Mouse (Mus musculus) myocyte (in vitro differentiated cells): Measurements from ENCODE around the gene Lrrk1. TPM values are rescaled to one million over a fixed set of nuclear protein-coding genes. Genes with fewer than 3 reads are reported as not detected.
A peak's percentile ranks its signal among the peaks of the same experiment; 100 is the strongest.

Experiments used
- H3K27me3 ChIP-seq: one replicate; pipeline ENCODE4 v1.6.1; 2011; ENCODE audit not compliant: control insufficient read depth, insufficient read depth, insufficient read length
- H3K36me3 ChIP-seq: one replicate; pipeline ENCODE4 v1.6.1; 2011; ENCODE audit not compliant: control insufficient read depth, insufficient read depth
- H3K4me2 ChIP-seq: one replicate; pipeline ENCODE4 v1.6.1; 2011; ENCODE audit warnings: low read depth, control low read depth
- H3K4me3 ChIP-seq: one replicate; pipeline ENCODE4 v1.5.1; 2011; ENCODE audit warnings: mild to moderate bottlenecking, control low read depth, moderate library complexity
- H3K79me2 ChIP-seq: one replicate; pipeline ENCODE4 v1.6.1; 2011; ENCODE audit not compliant: control insufficient read depth, insufficient read depth
- H3ac ChIP-seq: one replicate; pipeline ENCODE4 v1.6.1; 2011; ENCODE audit not compliant: control insufficient read depth, insufficient read length
- CEBPB ChIP-seq: IDR thresholded peaks from 2 replicates; pipeline ENCODE4 v1.6.1; 2011; ENCODE audit warnings: mild to moderate bottlenecking, moderate library complexity; ENCODE audit not compliant: poor library complexity, insufficient read depth, severe bottlenecking
- E2F4 ChIP-seq: IDR thresholded peaks from one replicate; pipeline ENCODE4 v1.6.1; 2011; ENCODE audit warnings: mild to moderate bottlenecking, control low read depth, moderate library complexity; ENCODE audit not compliant: insufficient read depth
- MAX ChIP-seq: IDR thresholded peaks from one replicate; pipeline ENCODE4 v1.6.1; 2011; ENCODE audit warnings: low read depth, mild to moderate bottlenecking, control low read depth
- MYOD1 ChIP-seq, 3 experiments: IDR thresholded peaks; one replicate each; pipeline ENCODE4 v1.6.1; 2011; ENCODE audit warnings: control low read depth in 2 of 3, low read depth in 2 of 3, mild to moderate bottlenecking in 2 of 3, moderate library complexity in 1 of 3; ENCODE audit not compliant: insufficient read length in 2 of 3, control insufficient read depth in 1 of 3
- MYOG ChIP-seq, 3 experiments: IDR thresholded peaks; one replicate each; pipeline ENCODE4 v1.6.1; 2011; ENCODE audit warnings: control low read depth in 2 of 3, low read depth in 2 of 3, mild to moderate bottlenecking in 2 of 3; ENCODE audit not compliant: insufficient read length in 2 of 3, control insufficient read depth in 1 of 3, insufficient read depth in 1 of 3
- POLR2A ChIP-seq: IDR thresholded peaks from one replicate; pipeline ENCODE4 v1.6.1; 2011; ENCODE audit warnings: low read depth, mild to moderate bottlenecking, control low read depth, moderate library complexity; ENCODE audit not compliant: insufficient read length
- POLR2AphosphoS2 ChIP-seq: IDR thresholded peaks from one replicate; pipeline ENCODE4 v1.6.1; 2011; ENCODE audit warnings: low read depth, control low read depth; ENCODE audit not compliant: insufficient read length
- REST ChIP-seq: IDR thresholded peaks from one replicate; pipeline ENCODE4 v1.6.1; 2011; ENCODE audit warnings: mild to moderate bottlenecking, control low read depth, moderate library complexity; ENCODE audit not compliant: insufficient read depth, insufficient read length
- SRF ChIP-seq: IDR thresholded peaks from one replicate; pipeline ENCODE4 v1.6.1; 2011; ENCODE audit warnings: low read depth; ENCODE audit not compliant: control insufficient read depth, insufficient read length
- TCF12 ChIP-seq: IDR thresholded peaks from one replicate; pipeline ENCODE4 v1.6.1; 2011; ENCODE audit warnings: mild to moderate bottlenecking, control low read depth; ENCODE audit not compliant: poor library complexity, insufficient read depth, severe bottlenecking
- TCF3 ChIP-seq: IDR thresholded peaks from one replicate; pipeline ENCODE4 v1.6.1; 2011; ENCODE audit warnings: low read depth, control low read depth; ENCODE audit not compliant: insufficient read length
- USF1 ChIP-seq: IDR thresholded peaks from one replicate; pipeline ENCODE4 v1.6.1; 2011; ENCODE audit warnings: low read depth, mild to moderate bottlenecking, control low read depth, moderate library complexity
- polyA plus RNA-seq: library from polyadenylated mRNA; unstranded; fragments of >200 nt; fragmentation: generic; extraction: Trizol; gene quantifications from one replicate; pipeline ENCODE4 v1.2.1, GENCODE M21; 2012; ENCODE audit warnings: missing spikeins

The Lrrk1 gene
- polyA plus RNA-seq, 1 experiment, result 24.8 TPM

DNA sequence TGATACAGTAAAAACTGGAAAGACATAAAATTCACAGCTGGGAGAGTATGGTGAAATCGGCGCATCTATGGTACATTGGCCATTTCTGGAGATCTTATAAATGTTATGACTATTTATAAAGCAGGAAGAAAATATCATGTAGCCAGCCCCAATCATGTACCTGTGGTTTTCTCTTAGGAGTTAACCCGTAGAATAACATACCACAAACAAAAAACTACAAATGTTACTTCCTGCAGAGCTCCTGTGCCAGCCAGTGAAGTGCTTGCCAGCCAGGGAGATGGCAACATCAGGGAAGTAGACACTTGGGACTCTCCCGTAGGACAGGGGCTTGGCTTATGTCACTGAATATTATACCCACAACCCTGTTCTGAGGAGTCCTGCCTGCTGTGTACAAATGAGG is 37.1 kb downstream of the Lrrk1 start:
- no peaks in the 10 kb centered on the region for H3K27me3 ChIP-seq
- H3K79me2 ChIP-seq, result peaks cover 68% of the 10 kb centered on the region
- H3K4me3 ChIP-seq, result no peak overlapping the region
- H3K4me2 ChIP-seq, result no peak overlapping the region
- TF ChIP-seq E2F4, result no peak
- TF ChIP-seq TCF12, result no peak
- TF ChIP-seq MYOG (IDR thresholded peaks at IDR 0.05; ENCODE audit: control insufficient read depth in 1 of 3, insufficient read depth in 1 of 3, insufficient read length in 2 of 3, low read depth in 2 of 3), result no peak
- no peak for TF ChIP-seq POLR2AphosphoS2
- no peak for TF ChIP-seq POLR2A
- TF ChIP-seq SRF, result no peak
- no peak for TF ChIP-seq REST
- TF ChIP-seq USF1, result no peak
- no peak for TF ChIP-seq MYOD1 (IDR thresholded peaks at IDR 0.05; ENCODE audit: control insufficient read depth in 1 of 3, insufficient read length in 2 of 3, low read depth in 2 of 3)
- no peak for TF ChIP-seq TCF3
- no peak for TF ChIP-seq CEBPB
- no peak for TF ChIP-seq MAX
- no peaks in the 10 kb centered on the region for H3K36me3 ChIP-seq
- H3ac ChIP-seq, result no peak overlapping the region

DNA sequence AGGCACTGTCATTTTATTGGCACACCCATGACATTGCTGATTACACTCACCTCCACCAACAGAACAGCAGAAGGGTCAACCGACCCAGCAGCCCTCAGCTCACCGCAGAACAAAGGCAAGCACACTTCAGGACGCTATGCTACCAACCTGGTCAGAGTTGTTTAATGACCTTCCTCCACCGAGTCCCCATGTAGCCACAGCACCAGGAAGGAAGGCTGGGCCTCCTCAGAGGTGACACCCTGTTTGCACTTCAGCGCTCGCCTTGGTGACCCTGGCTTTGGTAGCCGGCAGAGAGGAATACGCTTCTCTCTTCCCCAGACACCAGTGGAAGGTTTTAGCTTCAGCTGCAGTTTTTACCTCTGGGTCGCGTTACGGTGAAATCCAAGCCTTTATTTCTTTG is 38.5 kb downstream of the Lrrk1 start:
- peaks cover 63% of the 10 kb centered on the region for H3K79me2 ChIP-seq
- H3K4me3 ChIP-seq, result no peak overlapping the region
- no peak for TF ChIP-seq TCF3
- TF ChIP-seq MYOD1 (IDR thresholded peaks at IDR 0.05; ENCODE audit: control insufficient read depth in 1 of 3, insufficient read length in 2 of 3, low read depth in 2 of 3), result no peak
- TF ChIP-seq POLR2A, result no peak
- TF ChIP-seq POLR2AphosphoS2, result no peak
- no peak for TF ChIP-seq REST
- TF ChIP-seq SRF, result no peak
- no peak for TF ChIP-seq CEBPB
- no peak for TF ChIP-seq USF1
- TF ChIP-seq MYOG (IDR thresholded peaks at IDR 0.05; ENCODE audit: control insufficient read depth in 1 of 3, insufficient read depth in 1 of 3, insufficient read length in 2 of 3, low read depth in 2 of 3), result no peak
- no peak for TF ChIP-seq TCF12
- no peak for TF ChIP-seq MAX
- no peak for TF ChIP-seq E2F4
- no peaks in the 10 kb centered on the region for H3K36me3 ChIP-seq
- no peak overlapping the region for H3ac ChIP-seq
- no peak overlapping the region for H3K4me2 ChIP-seq
- no peaks in the 10 kb centered on the region for H3K27me3 ChIP-seq

DNA sequence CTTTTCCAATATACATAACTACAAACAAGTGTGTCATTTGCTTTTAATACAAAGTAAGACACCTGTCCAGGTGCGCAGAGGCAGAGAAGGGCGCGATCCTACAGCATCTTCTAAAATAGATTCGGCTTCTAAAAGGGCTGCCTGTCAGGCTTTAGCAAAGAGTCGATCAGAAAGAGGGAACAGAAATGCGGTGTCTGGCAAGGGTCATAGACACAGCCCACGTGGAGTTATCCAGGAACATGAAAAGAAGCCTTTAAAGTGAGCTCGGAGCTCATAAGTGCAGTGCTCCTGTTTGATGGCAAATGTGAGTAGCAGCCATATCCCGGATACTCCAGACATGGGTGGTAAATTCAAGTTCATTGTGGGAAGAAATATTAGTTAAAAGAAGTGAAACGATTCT is 39.6 kb downstream of the Lrrk1 start:
- Histone ChIP-seq H3K27me3 (no peaks in the 10 kb centered on the region), H3K79me2 (peaks cover 53% of the 10 kb centered on the region), H3K4me3 (no peak overlapping the region), H3ac (no peak overlapping the region), H3K4me2 (no peak overlapping the region), H3K36me3 (no peaks in the 10 kb centered on the region)
- TF ChIP-seq CEBPB (no peak), MYOG (IDR thresholded peaks at IDR 0.05; ENCODE audit: control insufficient read depth in 1 of 3, insufficient read depth in 1 of 3, insufficient read length in 2 of 3, low read depth in 2 of 3) (no peak), E2F4 (no peak), POLR2AphosphoS2 (no peak), POLR2A (no peak), USF1 (no peak), TCF12 (no peak), SRF (no peak), TCF3 (no peak), MYOD1 (IDR thresholded peaks at IDR 0.05; ENCODE audit: control insufficient read depth in 1 of 3, insufficient read length in 2 of 3, low read depth in 2 of 3) (no peak), MAX (no peak), REST (no peak)

DNA sequence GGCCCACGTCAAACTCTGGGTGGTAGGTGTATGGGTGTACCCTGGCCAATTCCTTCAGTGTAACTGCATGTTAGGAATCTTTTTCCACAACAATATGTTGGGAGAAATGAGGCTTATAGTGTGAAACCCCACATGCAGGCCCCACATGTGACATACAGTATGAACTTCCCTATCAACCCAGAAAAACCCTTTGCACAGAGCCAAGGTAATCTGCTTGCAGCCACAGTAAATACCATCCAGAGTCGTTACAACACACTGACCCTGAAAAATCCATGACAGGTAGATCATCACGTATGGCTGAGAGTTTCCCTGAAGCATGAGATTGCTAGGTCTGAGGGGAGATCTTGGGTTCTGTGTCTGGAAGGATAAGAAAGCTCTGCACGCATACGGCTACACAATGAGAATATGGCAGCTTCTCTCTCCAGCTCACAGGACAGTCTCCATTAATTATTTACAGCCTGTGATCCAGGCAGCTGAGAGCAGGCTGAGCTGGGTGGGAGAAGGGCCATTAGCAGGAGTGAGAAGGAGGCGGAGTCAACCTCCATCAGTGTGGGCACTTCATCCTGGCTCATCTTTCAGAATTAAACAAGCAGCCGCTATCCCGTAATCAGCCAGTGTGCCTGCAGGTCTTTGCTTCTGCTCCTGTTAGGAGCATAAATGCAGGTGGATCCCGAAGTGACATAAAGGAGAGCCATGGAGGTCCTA is 41.0 kb downstream of the Lrrk1 start:
- H3K4me2 ChIP-seq, result no peak overlapping the region
- TF ChIP-seq CEBPB, result no peak
- no peak for TF ChIP-seq SRF
- no peak for TF ChIP-seq MYOG (IDR thresholded peaks at IDR 0.05; ENCODE audit: control insufficient read depth in 1 of 3, insufficient read depth in 1 of 3, insufficient read length in 2 of 3, low read depth in 2 of 3)
- no peak for TF ChIP-seq POLR2A
- TF ChIP-seq TCF3, result no peak
- no peak for TF ChIP-seq USF1
- H3K27me3 ChIP-seq, result no peaks in the 10 kb centered on the region
- H3K79me2 ChIP-seq, result peaks cover 46% of the 10 kb centered on the region
- no peak overlapping the region for H3ac ChIP-seq
- H3K36me3 ChIP-seq, result no peaks in the 10 kb centered on the region
- H3K4me3 ChIP-seq, result no peak overlapping the region

DNA sequence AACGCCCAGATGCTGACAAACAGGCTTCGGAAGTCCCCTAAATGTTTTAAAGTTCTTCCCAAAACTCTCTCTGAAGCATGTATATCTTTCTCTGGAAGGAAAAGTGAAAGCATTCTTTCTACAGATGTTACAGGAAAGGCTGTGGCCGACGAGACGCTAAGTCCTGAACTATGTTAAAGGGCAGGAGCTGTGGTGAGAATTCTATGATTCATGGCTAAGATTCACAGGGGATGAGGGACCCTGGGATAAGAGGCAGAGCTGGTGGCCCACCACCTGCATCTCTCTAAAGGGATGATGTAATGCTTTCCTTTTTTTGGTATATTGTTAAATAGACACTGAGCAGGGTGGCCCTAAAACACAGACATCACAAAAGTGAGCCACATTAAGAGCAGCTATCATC is 44.8 kb downstream of the Lrrk1 start:
- Histone ChIP-seq H3K4me3 (no peak overlapping the region), H3K36me3 (no peaks in the 10 kb centered on the region), H3K79me2 (peaks cover 32% of the 10 kb centered on the region), H3ac (no peak overlapping the region), H3K4me2 (peak overlapping the region; percentile 79), H3K27me3 (no peaks in the 10 kb centered on the region)
- no peak for TF ChIP-seq MAX
- no peak for TF ChIP-seq E2F4
- TF ChIP-seq TCF12, result no peak
- TF ChIP-seq SRF, result no peak
- TF ChIP-seq POLR2AphosphoS2, result no peak
- no peak for TF ChIP-seq MYOG (IDR thresholded peaks at IDR 0.05; ENCODE audit: control insufficient read depth in 1 of 3, insufficient read depth in 1 of 3, insufficient read length in 2 of 3, low read depth in 2 of 3)
- no peak for TF ChIP-seq POLR2A
- TF ChIP-seq CEBPB, result no peak
- TF ChIP-seq TCF3, result no peak
- TF ChIP-seq MYOD1 (IDR thresholded peaks at IDR 0.05; ENCODE audit: control insufficient read depth in 1 of 3, insufficient read length in 2 of 3, low read depth in 2 of 3), result no peak
- TF ChIP-seq USF1, result no peak
- TF ChIP-seq REST, result no peak
